Mouse (Mus musculus) kidney, postnatal 0 days (tissue): Measurements from ENCODE around the gene Fem1a. TPM values are rescaled to one million over a fixed set of nuclear protein-coding genes. Genes with fewer than 3 reads are reported as not detected.

Source experiments
- ATAC-seq: fragments of 200-750 bp; cut with Nextera tagmentation; replicated peaks from 2 replicates; pipeline ENCODE4 v1.8.0; 2017; ENCODE audit warnings: low read depth, moderate number of reproducible peaks, moderate TSS enrichment, moderate library complexity; ENCODE audit not compliant: low FRiP score
- DNase-seq: peaks from one replicate; pipeline ENCODE4 v3.0.0-alpha.2; 2016; ENCODE audit warnings: low spot score
- H3K27ac ChIP-seq: fragments of 300-500 bp; sonication (generic); 2 replicates; pipeline ENCODE4 v1.5.1; 2014; ENCODE audit warnings: mild to moderate bottlenecking
- H3K27me3 ChIP-seq: fragments of 300-500 bp; sonication (generic); 2 replicates; pipeline ENCODE4 v1.6.1; 2014; ENCODE audit warnings: low read length, mixed read lengths; ENCODE audit not compliant: insufficient read depth
- H3K36me3 ChIP-seq: fragments of 300-500 bp; sonication (generic); 2 replicates; pipeline ENCODE4 v1.6.1; 2014; ENCODE audit warnings: low read length, mixed read lengths; ENCODE audit not compliant: insufficient read depth
- H3K4me1 ChIP-seq: fragments of 300-500 bp; sonication (generic); replicated peaks from 2 replicates; pipeline ENCODE4 v1.6.1; 2014; ENCODE audit warnings: antibody characterized with exemption, low read length, mixed read lengths; ENCODE audit not compliant: insufficient read depth
- H3K4me2 ChIP-seq: fragments of 300-500 bp; sonication (generic); 2 replicates; pipeline ENCODE4 v1.6.1; 2014; ENCODE audit warnings: mild to moderate bottlenecking, low read length, moderate library complexity, mixed read lengths
- H3K4me3 ChIP-seq: fragments of 300-500 bp; sonication (generic); replicated peaks from 2 replicates; pipeline ENCODE4 v1.5.1; 2014; ENCODE audit warnings: low read depth, low read length
- H3K9ac ChIP-seq: fragments of 300-500 bp; sonication (generic); 2 replicates; pipeline ENCODE4 v1.6.1; 2014; ENCODE audit warnings: low read depth, low read length
- H3K9me3 ChIP-seq: fragments of 300-500 bp; sonication (generic); replicated peaks from 2 replicates; pipeline ENCODE4 v1.6.1; 2016; ENCODE audit warnings: low read length, inconsistent platforms, mixed read lengths
- CTCF ChIP-seq: IDR thresholded peaks from 2 replicates; pipeline ENCODE4 v1.5.1; 2016; ENCODE audit warnings: antibody characterized with exemption, low read depth, mild to moderate bottlenecking, moderate library complexity
- WGBS: fragments of 180-500 bp; shearing (Covaris S2); extraction: QIAGEN DNeasy Blood & Tissue Kit; methylation state at CpG from one replicate; pipeline ENCODE4 v1.1.7; 2014; 5-methylcytosine and 5-hydroxymethylcytosine counted together
- polyA plus RNA-seq: library from polyadenylated mRNA; unstranded; fragments of >200 nt; fragmentation: Nextera tagmentation; extraction: Ambion mirVana; gene quantifications from 2 replicates; pipeline ENCODE4 v1.2.1, GENCODE M21; 2015

Gene Fem1a
- polyA plus RNA-seq, 1 experiment from 2014 or later = 11.7 TPM

GRCm38 (mm10) chr17:56303160-56303846 is 46.7 kb downstream of the Fem1a start, which contains the start of gene Uhrf1:
Uhrf1 (plus strand) TSS chr17:56303321.
- H3K4me1 ChIP-seq = peaks cover 13% of the 10 kb centered on the region
- WGBS = under 1% methylated on average over 43 of the region's 43 CpGs
- H3K27me3 ChIP-seq = no peaks in the 10 kb centered on the region
- H3K9ac ChIP-seq = peak within 1 kb of the TSS; percentile 71
- H3K27ac ChIP-seq = peak within 1 kb of the TSS; percentile 90
- ATAC-seq (peak; percentile 70), DNase-seq (peak; percentile 95)
- H3K36me3 ChIP-seq = no peaks in the 10 kb centered on the region
- H3K4me2 ChIP-seq = peak within 1 kb of the TSS; percentile 100
- peak within 1 kb of the TSS; percentile 77 for H3K4me3 ChIP-seq
- no peaks in the 10 kb centered on the region for H3K9me3 ChIP-seq
- TF ChIP-seq CTCF = no peak; the same call in 1 of the 2 replicates

GRCm38 (mm10) chr17:56303847-56304586 is 47.4 kb downstream of the Fem1a start:
- peak; percentile 99 for DNase-seq

GRCm38 (mm10) chr17:56304718-56305117 is 48.1 kb downstream of the Fem1a start:
- TF ChIP-seq CTCF = no peak
- H3K9me3 ChIP-seq = no peaks in the 10 kb centered on the region
- H3K27ac ChIP-seq = no peak overlapping the region
- H3K4me2 ChIP-seq = peak overlapping the region; percentile 100
- 5% methylated on average over 11 of the region's 11 CpGs for WGBS
- DNase-seq (no peak), ATAC-seq (no peak)
- no peaks in the 10 kb centered on the region for H3K27me3 ChIP-seq
- H3K9ac ChIP-seq = peak overlapping the region; percentile 71
- 0 out of 2 replicates have a peak, but pooled peaks cover 8% of the 10 kb centered on the region for H3K36me3 ChIP-seq
- H3K4me3 ChIP-seq = peak overlapping the region; percentile 77
- peaks cover 13% of the 10 kb centered on the region for H3K4me1 ChIP-seq

More at GRCm38 (mm10) chr17:56303847-56304586, 47.4 kb downstream of the Fem1a start:
- TF ChIP-seq CTCF = no peak
- peak overlapping the region; percentile 71 for H3K9ac ChIP-seq
- under 1% methylated on average over 68 of the region's 68 CpGs for WGBS
- H3K4me3 ChIP-seq = peak overlapping the region; percentile 77
- peaks cover 13% of the 10 kb centered on the region for H3K4me1 ChIP-seq
- H3K27me3 ChIP-seq = no peaks in the 10 kb centered on the region
- H3K4me2 ChIP-seq = peak overlapping the region; percentile 100
- H3K36me3 ChIP-seq = 0 out of 2 replicates have a peak, but pooled peaks cover 3% of the 10 kb centered on the region
- peak overlapping the region; percentile 90 for H3K27ac ChIP-seq
- ATAC-seq = peak; percentile 85
- no peaks in the 10 kb centered on the region for H3K9me3 ChIP-seq

- DNase-seq = no peak
- ATAC-seq = no peak
- peak overlapping the region; percentile 77; the same call in 1 of the 2 replicates for H3K4me3 ChIP-seq
- no peaks in the 10 kb centered on the region for H3K9me3 ChIP-seq
- peaks cover 13% of the 10 kb centered on the region for H3K4me1 ChIP-seq
- no peaks in the 10 kb centered on the region for H3K27me3 ChIP-seq
- WGBS = 22% methylated on average over 9 of the region's 9 CpGs
- H3K4me2 ChIP-seq = peak overlapping the region; percentile 100
- peaks cover 9% of the 10 kb centered on the region; the same call in 1 of the 2 replicates for H3K36me3 ChIP-seq
- H3K9ac ChIP-seq = no peak overlapping the region
- H3K27ac ChIP-seq = no peak overlapping the region
- no peak for TF ChIP-seq CTCF
Observed at GRCm38 (mm10) chr17:56305156-56305555, 48.5 kb downstream of the Fem1a start.

GRCm38 (mm10) chr17:56305826-56306225 is 49.2 kb downstream of the Fem1a start:
- DNase-seq = peak; percentile 45
- Histone ChIP-seq H3K27ac (0 out of 2 replicates have a peak overlapping the region, but pooled peaks have one; percentile 76), H3K36me3 (peaks cover 13% of the 10 kb centered on the region; the same call in 1 of the 2 replicates), H3K4me3 (no peak overlapping the region), H3K4me2 (peak overlapping the region; percentile 100; the same call in 1 of the 2 replicates), H3K27me3 (no peaks in the 10 kb centered on the region), H3K4me1 (peaks cover 13% of the 10 kb centered on the region), H3K9me3 (no peaks in the 10 kb centered on the region), H3K9ac (no peak overlapping the region)
- 34% methylated on average over 8 of the region's 8 CpGs for WGBS
- ATAC-seq = no peak
- TF ChIP-seq CTCF = peak; percentile 72

- no peak for TF ChIP-seq CTCF
- DNase-seq = peak; percentile 48
- peaks cover 21% of the 10 kb centered on the region for H3K36me3 ChIP-seq
- no peak overlapping the region for H3K4me3 ChIP-seq
- H3K9me3 ChIP-seq = no peaks in the 10 kb centered on the region
- 34% methylated on average over 6 of the region's 6 CpGs for WGBS
- peak; percentile 55 for ATAC-seq
- H3K27ac ChIP-seq = peak overlapping the region; percentile 76
- H3K9ac ChIP-seq = 0 out of 2 replicates have a peak overlapping the region, but pooled peaks have one; percentile 3
- no peaks in the 10 kb centered on the region for H3K27me3 ChIP-seq
- peaks cover 6% of the 10 kb centered on the region; the same call in 1 of the 2 replicates for H3K4me1 ChIP-seq
- no peak overlapping the region for H3K4me2 ChIP-seq
Observed at GRCm38 (mm10) chr17:56308088-56308487, 51.5 kb downstream of the Fem1a start.
